Mouse (Mus musculus) brown adipose tissue, adult 24 weeks (tissue): ENCODE measurements around the gene Arhgap5. TPM values are rescaled to one million over a fixed set of nuclear protein-coding genes. Genes with fewer than 3 reads are reported as not detected.

ENCODE experiments used
- H3K27ac ChIP-seq: fragments of 200-500 bp; replicated peaks from 2 replicates; pipeline ENCODE4 v1.5.1; 2012; ENCODE audit warnings: low read depth, mild to moderate bottlenecking, low read length
- H3K4me1 ChIP-seq: fragments of 200-500 bp; 2 replicates; pipeline ENCODE4 v1.6.1; 2012; ENCODE audit warnings: low read length, mixed read lengths; ENCODE audit not compliant: control insufficient read depth, insufficient read depth, insufficient read length
- H3K4me3 ChIP-seq: fragments of 200-500 bp; 2 replicates; pipeline ENCODE4 v1.5.1; 2012; ENCODE audit warnings: low read depth, mild to moderate bottlenecking, low read length, moderate library complexity; ENCODE audit not compliant: insufficient read depth
- polyA plus RNA-seq: library from polyadenylated mRNA; stranded (reverse); fragments of >200 nt; gene quantifications from 2 replicates; pipeline ENCODE4 v1.2.4, GENCODE M21; 2012; ENCODE audit not compliant: missing spikeins, insufficient read depth, insufficient read length

Arhgap5 gene
- 91.1 and 97.3 TPM in 2 replicates for polyA plus RNA-seq

DNA sequence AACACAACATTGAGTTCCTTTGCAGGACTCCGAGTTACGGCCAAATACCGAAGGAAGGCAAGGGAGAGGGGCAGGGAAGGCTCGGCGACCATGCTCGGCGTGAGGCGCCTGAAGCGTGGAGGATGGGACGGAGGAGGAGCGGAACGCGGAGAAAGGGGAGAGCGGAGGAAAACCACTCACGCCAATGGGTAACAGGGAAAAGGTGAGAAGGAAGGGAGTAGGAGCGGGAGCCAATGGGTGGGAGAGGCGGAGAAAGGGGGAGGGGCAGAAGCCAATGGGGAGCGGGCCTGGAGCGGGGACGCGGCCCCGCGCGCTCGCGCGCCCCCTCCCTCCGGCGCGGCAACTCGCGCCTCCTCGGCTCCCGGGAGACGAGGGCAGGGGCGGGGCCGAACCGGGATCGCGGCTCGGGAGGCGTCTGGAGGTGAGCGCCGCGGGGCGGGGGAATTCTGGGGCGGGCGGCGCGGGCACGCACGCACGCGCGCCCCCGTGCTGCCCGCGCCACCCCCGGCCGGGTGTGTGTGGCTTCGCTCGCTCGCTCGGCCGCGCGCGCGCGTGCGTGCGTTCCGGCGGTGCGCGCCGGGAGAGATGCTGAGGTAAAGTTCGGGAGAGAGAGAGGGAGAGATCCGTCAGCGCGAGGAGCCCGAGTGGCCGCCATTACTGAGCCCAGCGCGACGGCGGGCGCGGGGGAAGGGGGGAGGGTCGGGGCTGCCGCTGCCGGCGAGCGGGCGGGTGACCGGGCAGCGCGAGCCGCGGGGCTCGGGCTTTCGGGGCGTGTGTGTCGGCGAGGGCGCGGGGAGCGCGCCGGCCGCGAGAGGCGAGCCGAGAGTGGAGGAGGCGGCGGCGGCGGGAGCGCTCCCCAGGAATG lies at the start of gene Arhgap5:
Gene Arhgap5 (plus strand): TSS at position 517 of the 865 bp plus-strand sequence.
- Histone ChIP-seq H3K27ac (peak within 1 kb of the TSS; percentile 67), H3K4me1 (no peaks in the 10 kb centered on the region), H3K4me3 (peak within 1 kb of the TSS; percentile 72)

DNA sequence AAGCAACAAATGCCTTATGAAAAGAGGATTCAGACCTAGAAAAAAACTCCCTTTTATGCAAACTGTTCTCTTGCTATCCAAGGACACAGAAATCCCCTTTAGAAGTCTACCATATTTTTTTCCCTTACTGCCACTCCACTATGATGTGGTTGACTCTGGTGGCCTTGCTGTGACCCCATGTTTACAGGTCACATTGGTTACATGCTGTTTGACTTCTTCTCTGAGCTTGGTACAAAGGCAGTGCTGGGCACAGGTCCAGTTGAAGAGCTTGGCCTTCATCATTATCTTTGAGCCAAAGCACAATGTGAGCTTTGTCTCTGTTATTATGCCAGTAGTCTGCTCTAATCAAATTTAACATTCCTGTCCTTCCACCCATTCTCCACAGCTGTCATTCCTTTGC lies 39.2 kb upstream of the Arhgap5 start:
- H3K4me3 ChIP-seq, result no peak overlapping the region
- H3K27ac ChIP-seq, result no peak overlapping the region
- no peaks in the 10 kb centered on the region for H3K4me1 ChIP-seq

DNA sequence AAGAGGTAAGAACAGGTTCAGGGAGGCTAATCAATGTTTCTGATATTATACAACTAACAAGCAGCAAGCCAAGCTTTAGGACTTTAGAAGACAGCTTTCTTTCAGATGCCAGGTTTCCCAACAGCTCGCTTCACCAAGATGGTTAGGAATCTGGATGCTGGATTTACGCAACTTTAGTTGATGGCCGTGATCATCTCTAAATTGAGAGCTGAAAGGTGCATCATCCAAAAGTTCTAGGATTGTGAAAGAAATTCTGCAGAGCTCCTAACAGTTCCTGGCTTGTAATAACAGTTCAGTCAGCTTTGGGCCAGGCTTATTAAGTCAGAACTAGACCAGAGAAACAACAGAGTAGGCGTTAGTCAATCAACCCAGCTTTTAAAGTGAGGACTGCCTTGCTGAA lies 32.2 kb upstream of the Arhgap5 start:
- Histone ChIP-seq H3K4me3 (no peak overlapping the region), H3K4me1 (no peaks in the 10 kb centered on the region), H3K27ac (no peak overlapping the region)

GRCm38 (mm10) chr12:52473988-52474968 lies 29.5 kb upstream of the Arhgap5 start:
- H3K4me1 ChIP-seq, result no peaks in the 10 kb centered on the region
- no peak overlapping the region for H3K4me3 ChIP-seq
- H3K27ac ChIP-seq, result no peak overlapping the region

DNA sequence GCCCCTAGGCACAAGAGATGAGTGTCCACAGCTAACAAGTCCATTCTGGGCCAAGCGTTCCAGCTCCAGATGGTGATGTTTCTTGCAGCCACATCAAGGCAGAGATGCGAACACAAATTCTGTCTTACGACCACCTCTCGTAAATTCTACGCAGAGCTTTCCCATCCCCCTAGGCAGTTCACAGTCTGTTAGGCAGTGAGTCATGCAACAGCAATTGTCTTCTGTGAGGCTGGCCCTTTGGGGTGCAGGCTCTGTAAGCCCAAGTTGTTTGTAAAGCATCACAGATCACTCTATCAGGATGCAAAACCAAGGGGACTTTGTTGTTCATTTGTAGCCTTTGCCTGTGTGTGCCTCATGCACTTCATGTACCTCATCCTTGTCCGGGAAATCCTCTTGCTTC lies 27.7 kb upstream of the Arhgap5 start:
- Histone ChIP-seq H3K27ac (no peak overlapping the region), H3K4me3 (no peak overlapping the region), H3K4me1 (no peaks in the 10 kb centered on the region)

DNA sequence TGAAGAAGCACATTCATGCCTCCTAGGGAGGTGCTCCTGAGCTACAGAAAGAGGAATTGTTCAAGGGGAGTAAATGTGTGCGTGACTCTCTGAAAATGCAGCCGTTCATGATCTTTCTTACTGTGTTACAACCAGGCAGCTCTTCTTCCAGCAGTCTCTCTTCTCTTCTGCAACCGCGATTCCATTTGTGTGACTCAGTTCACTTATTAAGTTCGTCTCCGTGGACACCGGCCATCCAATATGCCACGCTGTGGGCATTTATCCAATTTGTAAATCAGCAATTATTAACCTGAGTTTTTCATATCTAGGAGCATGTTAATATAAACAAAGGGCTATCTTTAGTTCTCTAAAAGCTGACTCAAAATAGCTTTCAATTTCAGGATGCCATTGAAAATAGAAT lies 25.2 kb upstream of the Arhgap5 start:
- Histone ChIP-seq H3K27ac (no peak overlapping the region), H3K4me3 (no peak overlapping the region), H3K4me1 (no peaks in the 10 kb centered on the region)

DNA sequence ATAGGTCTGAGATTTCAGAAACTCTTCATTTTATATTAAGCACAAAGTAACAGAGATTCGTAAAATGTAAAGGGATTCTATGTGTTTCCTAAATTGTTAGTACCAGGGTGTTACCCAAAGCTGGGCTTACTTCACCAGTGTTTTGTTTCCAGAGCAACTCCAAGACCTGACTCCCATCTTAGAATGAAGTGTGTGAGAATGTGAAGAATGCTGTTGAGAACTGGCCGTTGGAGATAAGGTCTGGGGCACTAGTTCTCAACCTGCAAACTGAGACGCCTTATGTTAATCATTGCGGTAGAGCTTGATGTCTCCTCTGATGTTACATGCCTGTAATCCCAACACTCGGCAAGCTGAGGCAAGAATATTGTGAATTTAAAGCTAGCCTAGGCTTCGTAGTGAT lies 24.4 kb upstream of the Arhgap5 start:
- no peaks in the 10 kb centered on the region for H3K4me1 ChIP-seq
- H3K4me3 ChIP-seq, result no peak overlapping the region
- H3K27ac ChIP-seq, result no peak overlapping the region

DNA sequence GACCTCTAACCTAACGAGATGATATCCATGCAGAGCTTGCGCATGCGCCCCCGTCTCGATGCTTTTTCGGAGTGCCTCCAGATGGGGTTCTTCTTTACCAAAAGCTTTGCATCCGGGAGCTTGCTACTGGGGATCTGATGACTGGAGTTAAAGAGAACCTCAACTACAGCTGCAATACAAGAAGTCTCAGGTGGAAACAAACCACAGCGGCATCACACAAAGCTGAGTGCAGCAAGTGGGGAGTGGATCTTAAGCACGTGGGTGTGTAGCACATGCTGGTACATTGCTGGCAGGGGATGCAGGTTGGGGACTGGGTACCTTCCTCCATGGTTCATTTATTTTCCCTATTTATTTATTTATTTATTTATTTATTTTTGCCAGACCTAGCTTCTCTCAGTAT lies 22.9 kb upstream of the Arhgap5 start:
- Histone ChIP-seq H3K4me3 (no peak overlapping the region), H3K4me1 (no peaks in the 10 kb centered on the region), H3K27ac (no peak overlapping the region)

GRCm38 (mm10) chr12:52481969-52482550 lies 21.7 kb upstream of the Arhgap5 start:
- H3K4me3 ChIP-seq, result no peak overlapping the region
- H3K4me1 ChIP-seq, result no peaks in the 10 kb centered on the region
- no peak overlapping the region for H3K27ac ChIP-seq

- no peaks in the 10 kb centered on the region for H3K4me1 ChIP-seq
These were observed 20.6 kb upstream of the Arhgap5 start for GRCm38 (mm10) chr12:52483219-52483618.

GRCm38 (mm10) chr12:52488266-52488975 lies 15.4 kb upstream of the Arhgap5 start:
- Histone ChIP-seq H3K4me3 (no peak overlapping the region), H3K4me1 (no peaks in the 10 kb centered on the region), H3K27ac (no peak overlapping the region)

More at GRCm38 (mm10) chr12:52483219-52483618, 20.6 kb upstream of the Arhgap5 start:
- no peak overlapping the region for H3K27ac ChIP-seq
- H3K4me3 ChIP-seq, result no peak overlapping the region

DNA sequence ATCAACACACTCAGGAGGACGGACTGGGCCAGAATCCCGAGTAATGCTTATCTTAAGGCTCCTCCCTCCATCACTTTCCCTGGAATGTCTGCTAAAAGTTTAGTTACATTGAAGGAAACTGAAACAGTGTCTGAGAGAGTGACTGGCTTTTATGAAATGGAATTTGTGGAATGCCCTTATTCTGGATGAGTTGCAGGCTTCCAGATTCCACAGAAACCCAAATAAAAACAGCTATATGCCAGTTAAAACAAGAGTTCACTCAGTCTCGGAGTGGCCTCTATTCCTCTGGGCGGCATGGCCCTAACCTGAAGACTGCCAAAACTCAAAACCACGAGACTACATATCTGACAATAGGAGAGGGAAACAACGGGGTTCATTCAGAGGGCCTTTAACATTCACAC lies 10.5 kb upstream of the Arhgap5 start:
- Histone ChIP-seq H3K4me3 (no peak overlapping the region), H3K4me1 (no peaks in the 10 kb centered on the region), H3K27ac (no peak overlapping the region)

DNA sequence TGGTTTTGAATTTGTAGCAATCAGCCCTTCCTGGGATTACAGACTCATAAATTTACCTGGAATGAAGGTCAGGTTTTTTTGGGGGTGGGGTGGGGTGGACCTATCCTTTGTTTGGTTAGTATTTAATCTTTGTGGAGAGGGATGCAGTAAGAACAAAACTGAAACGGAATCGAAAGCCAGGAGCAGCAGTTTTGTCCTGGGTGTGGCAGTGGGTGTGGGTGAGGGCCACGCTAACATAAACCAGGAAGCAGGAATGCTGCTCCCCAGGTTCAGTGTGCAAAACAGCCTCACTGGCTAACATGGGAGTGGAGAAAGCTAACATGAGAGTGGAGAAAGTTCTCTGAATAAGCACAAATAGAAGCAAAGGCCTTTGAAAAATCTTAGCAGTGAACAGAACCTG lies 6.6 kb upstream of the Arhgap5 start:
- no peak overlapping the region for H3K4me3 ChIP-seq

DNA sequence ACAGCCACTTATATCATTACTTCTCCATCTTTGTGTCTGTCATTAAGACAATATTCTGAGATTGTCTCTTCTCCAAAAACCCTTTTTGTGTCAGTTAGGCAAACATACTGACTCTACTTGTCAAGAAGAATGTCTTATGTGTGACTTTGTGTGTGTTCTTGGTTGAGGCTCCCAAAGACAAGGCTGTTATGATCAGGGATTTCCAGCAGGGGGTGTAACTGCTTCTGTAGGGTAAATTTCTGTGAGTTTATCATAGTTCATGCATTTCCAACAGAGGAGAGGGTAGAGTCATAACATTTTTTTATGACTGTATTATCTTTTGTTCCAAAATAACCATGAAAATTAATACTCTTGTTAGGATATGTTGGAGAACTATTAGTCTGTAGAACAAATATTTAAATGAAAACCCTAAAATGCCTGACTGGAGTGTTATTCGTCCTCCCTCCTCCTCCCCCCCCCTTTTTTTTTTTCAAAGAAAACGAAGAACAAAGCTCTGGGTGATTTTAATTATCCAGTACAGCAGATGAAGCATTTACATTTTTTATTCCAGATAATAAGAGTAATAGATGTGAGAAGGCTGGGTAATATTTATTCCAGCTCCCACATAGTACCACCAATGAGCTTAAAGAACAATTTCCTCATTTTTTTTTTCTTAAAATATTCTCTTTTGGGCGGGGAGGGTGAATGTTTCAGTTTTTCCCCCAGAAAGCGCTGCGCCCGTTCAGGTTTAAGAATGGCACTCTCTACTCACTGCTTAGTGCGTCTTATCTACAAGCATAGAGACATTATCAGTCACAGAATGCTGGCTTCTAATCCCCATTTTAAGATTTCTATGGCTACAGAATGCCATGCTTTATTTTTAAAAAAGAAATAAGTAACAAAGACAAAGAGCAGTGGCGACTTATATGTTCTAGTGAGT lies 2.6 kb upstream of the Arhgap5 start:
- no peak overlapping the region for H3K27ac ChIP-seq
- H3K4me1 ChIP-seq, result no peaks in the 10 kb centered on the region
- no peak overlapping the region for H3K4me3 ChIP-seq

More for the DNA sequence above, 6.6 kb upstream of the Arhgap5 start:
- H3K4me1 ChIP-seq, result no peaks in the 10 kb centered on the region
- no peak overlapping the region for H3K27ac ChIP-seq
